Mouse (Mus musculus): ENCODE measurements around the gene Calhm5.

Gene Calhm5

GRCm38 (mm10) chr10:34069606-34070005 lies 26.7 kb downstream of the Calhm5 start:
- no peak for DNase-seq

GRCm38 (mm10) chr10:34066591-34066990 lies 29.7 kb downstream of the Calhm5 start:
- no peak for DNase-seq

- DNase-seq: no peak
These were observed 42.3 kb downstream of the Calhm5 start for GRCm38 (mm10) chr10:34053987-34054386.

- DNase-seq: no peak
These were observed 52.1 kb downstream of the Calhm5 start, which contains the start of gene Calhm4 for GRCm38 (mm10) chr10:34044210-34044609. Gene Calhm4, minus strand, starts transcription at chr10:34044310.

Measured in kidney, postnatal 10 days (tissue).